Mouse (Mus musculus) gastrocnemius, postnatal 4 days (tissue): ENCODE data around the gene Gm10320. TPM values are rescaled to one million over a fixed set of nuclear protein-coding genes. Genes with fewer than 3 reads are reported as not detected.

Source experiments
- DNase-seq, 2 experiments: peaks; one replicate each; pipeline ENCODE4 v3.0.0; 2021 to 2022; ENCODE audit warnings: low spot score in 2 of 2, mixed read lengths in 2 of 2
- long read RNA-seq, 2 experiments: library from polyadenylated mRNA; stranded (forward); transcript quantifications; one replicate each; pipeline ENCODE4 v2.0.0; 2021
- total RNA-seq, 2 experiments: library from RNA; stranded (reverse); gene quantifications; 2 replicates each; pipeline ENCODE4 v1.2.3; 2021

The Gm10320 gene
- not detected for total RNA-seq
- long read RNA-seq, experiment 1, result 0 reads
- long read RNA-seq, experiment 2, result 0 reads

DNA sequence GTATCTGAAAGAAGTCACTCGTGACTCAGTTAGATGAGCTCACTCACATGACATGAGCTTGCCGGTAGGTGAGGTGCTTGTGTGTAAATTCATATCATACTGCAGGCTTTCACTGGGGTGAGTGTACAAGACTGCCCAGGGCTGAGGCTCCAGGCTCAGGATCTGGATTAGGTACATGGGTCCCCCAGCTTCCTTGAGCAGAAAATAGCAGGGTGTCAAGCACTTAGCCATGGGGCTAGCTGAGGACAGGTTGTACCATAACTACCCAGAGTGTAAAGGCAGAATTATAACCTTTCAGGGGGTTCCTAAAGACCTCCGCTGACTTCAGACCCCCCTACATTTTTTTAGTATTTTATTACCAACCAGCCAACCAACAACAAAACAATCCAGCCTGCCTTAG is at the start of gene Gm10320:
Gene Gm10320 (minus strand): TSS at position 93 of the 400 bp plus-strand sequence.
- no peak for DNase-seq

GRCm38 (mm10) chr13:98541601-98542000 is 49.8 kb upstream of the Gm10320 start:
- DNase-seq, result no peak

DNA sequence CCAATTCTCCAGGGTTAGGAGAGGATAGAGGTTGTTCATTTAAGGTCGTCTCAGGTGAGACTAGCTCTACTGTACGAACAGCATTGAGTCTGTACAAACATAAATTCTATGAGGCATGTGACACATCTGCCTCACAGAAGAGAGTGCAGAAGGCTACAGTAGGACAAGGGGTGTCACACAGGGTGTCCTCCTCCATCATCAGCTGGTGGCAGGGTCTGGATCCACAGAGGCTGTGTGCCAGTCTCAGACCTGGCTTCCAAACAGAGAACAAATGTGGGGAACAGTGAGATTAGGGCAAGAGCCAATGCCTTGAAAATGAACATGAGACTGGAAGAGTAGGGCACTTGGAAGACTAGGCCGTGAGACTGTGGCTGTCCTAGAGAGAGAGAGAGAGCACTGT is 48.4 kb upstream of the Gm10320 start:
- DNase-seq, result no peak

- DNase-seq, result no peak
Measured at GRCm38 (mm10) chr13:98539311-98539710, 47.5 kb upstream of the Gm10320 start.

GRCm38 (mm10) chr13:98538587-98538986 is 46.8 kb upstream of the Gm10320 start:
- DNase-seq, result no peak

DNA sequence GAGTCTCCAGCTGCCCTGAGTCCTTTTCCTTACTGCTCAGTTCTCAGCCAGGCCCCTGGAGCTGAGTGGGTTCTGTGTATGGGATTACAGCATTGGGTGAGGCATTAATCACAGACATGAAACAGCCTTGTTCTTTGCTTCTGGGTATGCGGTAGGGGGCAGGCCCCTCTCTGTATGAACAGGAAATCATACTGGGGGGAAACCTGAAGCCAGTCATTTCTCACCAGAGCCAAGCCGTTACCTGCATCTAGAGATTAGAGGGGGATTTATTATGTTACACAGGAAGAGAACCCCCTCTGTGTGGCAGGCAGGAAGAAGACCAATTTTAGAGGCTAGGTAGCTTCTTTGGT is 43.1 kb upstream of the Gm10320 start:
- no peak for DNase-seq

- peak in 1 of 2 experiments; percentile 23 for DNase-seq
Measured at GRCm38 (mm10) chr13:98534190-98534912, 42.5 kb upstream of the Gm10320 start.

DNA sequence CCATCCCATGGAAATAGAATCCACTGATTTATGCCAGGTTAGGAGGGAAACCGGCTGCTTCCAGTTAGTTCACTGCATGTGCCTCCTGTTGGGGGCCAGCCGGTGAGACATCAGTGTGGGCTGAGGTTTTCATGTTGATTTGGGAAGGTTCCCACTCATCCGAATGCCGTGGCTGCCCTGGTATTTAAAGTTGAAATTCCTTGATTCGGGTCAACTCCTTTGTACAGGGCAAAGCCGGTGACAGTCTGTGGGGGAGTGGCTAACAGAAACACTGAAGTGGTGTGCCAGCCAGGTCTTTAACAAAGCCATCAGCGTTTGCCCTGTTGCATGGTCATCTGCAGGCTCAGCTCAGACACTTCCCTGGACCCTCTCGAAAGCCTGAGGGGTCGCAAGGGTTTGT is 41.6 kb upstream of the Gm10320 start:
- DNase-seq, result no peak

- no peak for DNase-seq
Measured at GRCm38 (mm10) chr13:98532699-98533375, 41.0 kb upstream of the Gm10320 start.

DNA sequence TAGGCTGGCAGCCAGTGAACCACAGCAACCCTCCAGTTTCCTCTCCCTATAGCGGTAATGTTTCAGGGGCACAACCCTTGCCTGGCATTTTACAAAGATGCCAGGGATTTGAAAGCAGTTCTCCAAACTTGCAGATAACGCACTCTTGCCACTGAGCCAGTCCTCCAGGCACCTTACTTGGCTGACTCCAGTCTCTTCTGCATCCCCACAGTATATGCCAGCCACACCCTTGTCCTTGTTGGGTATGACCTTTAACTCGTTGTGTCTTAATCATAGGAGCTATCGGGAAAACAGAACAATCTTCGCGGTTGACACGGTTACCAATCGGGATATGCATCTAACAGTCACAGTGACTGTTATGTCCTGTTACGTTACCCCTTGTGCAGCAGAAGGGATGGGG is 40.2 kb upstream of the Gm10320 start:
- no peak for DNase-seq

GRCm38 (mm10) chr13:98531306-98531705 is 39.5 kb upstream of the Gm10320 start:
- no peak for DNase-seq

GRCm38 (mm10) chr13:98523719-98524316 is 32.0 kb upstream of the Gm10320 start:
- DNase-seq, result no peak

- DNase-seq, result no peak
Measured at GRCm38 (mm10) chr13:98518341-98518740, 26.5 kb upstream of the Gm10320 start.

DNA sequence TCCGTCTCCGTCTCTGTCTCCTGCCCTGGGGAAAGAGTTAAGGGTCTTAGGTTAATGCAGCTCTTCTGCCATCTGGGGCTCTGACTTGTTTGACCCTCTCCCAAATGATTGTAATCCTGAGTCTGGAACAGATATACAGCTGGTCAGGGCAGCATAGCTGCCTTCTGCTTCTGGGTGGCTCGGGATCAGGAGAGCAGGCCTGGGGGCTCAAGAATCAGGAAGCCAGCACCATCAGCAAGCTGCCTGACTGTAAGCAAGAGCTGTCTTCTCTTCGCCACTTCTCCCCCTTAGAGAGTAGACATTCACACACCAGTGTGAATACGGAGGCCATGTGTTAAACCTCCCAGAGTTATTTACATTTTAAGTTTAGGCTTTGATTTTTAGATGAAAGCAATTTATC is 25.9 kb upstream of the Gm10320 start:
- no peak for DNase-seq

GRCm38 (mm10) chr13:98516985-98517384 is 25.2 kb upstream of the Gm10320 start:
- no peak for DNase-seq

DNA sequence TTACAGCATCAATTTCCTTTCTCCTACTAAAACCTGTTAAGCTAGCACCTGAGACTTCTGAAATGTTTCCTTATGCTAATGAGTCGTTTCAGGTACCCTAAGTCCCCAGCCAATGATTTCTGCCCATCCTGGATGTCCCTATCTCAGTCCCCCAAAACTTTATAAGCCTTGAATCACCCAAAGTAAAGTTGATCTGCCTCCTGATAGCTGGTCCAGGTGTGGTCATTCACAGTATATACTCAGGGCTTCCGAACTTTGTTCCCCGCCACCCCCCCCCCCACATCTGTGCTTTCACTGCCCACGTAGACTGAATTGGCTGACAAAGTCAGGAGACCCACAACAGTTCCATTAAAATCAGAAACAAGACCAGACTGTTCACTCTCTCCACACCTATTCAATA is 20.3 kb upstream of the Gm10320 start:
- DNase-seq, result no peak

DNA sequence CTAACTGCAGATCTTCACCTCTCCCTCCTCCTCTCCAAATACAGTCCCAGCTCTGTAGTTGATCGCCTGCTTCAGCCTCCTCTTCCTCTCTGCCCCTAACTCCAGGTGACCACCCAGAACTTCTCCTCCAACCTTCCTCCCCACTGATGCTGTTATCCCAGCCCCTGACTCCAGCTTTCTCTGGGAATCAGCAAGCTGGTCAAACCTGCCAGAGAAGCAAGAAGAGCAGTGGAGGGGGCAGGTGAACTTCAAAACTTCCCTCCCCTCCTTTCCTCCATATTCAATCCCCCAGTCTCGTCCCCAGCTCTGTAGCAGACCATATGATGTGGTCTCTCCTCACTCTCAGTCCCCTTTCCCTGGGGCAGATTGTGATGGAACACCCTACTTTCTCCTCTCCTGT is 15.9 kb upstream of the Gm10320 start:
- no peak for DNase-seq

DNA sequence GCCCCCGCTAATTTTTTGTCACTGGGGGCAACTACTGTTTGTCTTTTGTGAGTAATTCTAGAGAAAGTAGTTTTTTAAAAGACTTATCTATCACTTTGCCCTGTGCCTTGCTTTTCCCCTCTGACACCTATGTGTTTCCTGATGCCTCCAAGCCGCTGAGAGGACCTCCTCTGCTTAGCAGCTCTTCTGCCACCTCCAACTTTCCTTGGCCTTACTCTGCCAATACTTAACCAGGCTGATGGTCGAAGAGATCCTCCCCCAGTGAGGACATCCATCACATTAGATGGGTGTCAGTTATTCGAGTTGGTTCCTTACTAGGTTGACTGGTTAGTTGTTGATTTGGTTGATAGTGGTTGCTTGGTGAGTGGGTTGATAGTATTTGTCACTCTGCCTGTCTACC is 14.7 kb upstream of the Gm10320 start:
- no peak for DNase-seq

GRCm38 (mm10) chr13:98505989-98506388 is 14.2 kb upstream of the Gm10320 start:
- no peak for DNase-seq

GRCm38 (mm10) chr13:98505489-98505857 is 13.7 kb upstream of the Gm10320 start:
- no peak for DNase-seq

GRCm38 (mm10) chr13:98504661-98505488 is 13.1 kb upstream of the Gm10320 start:
- DNase-seq, result no peak
